Mouse (Mus musculus): Measurements from ENCODE around the gene Podxl2.
A peak's percentile ranks its signal among the peaks of the same experiment; 100 is the strongest.

Gene Podxl2

DNA sequence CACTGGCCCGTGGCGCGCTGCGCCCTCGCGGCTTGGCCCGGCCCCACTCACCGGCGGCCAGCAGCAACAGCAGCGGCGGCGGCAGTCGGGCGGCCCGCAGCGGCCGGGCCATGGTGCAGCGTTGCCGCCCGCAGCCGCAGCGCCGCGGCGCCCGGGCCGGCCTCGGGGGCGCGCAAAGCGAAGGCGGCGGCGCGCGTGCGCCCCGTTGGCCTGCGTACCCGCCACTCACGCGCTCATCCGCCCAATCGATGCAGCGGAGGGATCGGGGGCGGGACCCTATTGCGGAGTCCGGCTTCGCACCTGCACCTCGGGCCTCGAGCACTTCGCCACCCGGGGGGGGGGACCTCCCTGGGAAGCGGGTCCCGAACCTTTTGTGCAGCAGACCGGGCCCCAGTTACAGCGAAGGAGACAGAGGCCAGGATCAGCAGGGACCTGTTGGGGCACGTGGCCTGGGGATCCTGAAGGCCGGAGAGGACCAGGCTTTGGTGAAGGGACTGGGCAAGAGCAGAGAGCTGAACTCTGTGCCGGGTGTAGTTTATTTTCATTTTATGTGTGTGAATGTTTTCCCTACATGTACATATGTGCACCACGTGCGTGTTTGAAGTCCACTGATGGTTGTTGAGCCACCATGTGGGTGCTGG, at the start of gene Podxl2:
Podxl2 (minus strand) TSS at position 177 of the 641 bp plus-strand sequence.
- peak; percentile 88 to 92 for DNase-seq

GRCm38 (mm10) chr6:88918802-88919201, 44.0 kb upstream of the Podxl2 start:
- DNase-seq: no peak

- DNase-seq: peak; percentile 60 to 71
These were observed 41.3 kb upstream of the Podxl2 start for GRCm38 (mm10) chr6:88916153-88916552.

DNA sequence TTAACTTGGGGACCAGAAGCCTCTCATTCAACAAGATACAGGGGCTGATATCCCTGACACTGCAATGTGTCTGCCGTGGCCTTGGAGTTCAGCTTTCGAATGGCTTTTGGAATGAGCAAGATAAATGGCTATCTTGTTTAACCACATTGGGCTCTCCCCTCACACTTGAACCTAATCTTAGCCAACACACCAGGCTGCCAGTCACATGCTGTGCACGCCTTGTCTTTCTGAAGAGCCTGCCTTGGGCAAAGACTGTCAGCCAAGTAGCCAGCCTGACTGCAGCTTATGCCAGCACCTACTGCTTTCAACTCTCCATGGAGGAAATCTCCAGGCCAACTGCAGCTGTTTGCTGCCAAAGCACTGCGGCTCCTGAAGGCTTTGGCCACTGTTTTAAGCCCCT, 40.7 kb upstream of the Podxl2 start:
- no peak for DNase-seq

GRCm38 (mm10) chr6:88914799-88915198, 40.0 kb upstream of the Podxl2 start:
- no peak for DNase-seq

GRCm38 (mm10) chr6:88913440-88913839, 38.6 kb upstream of the Podxl2 start:
- DNase-seq: no peak

- DNase-seq: no peak
These were observed 38.2 kb upstream of the Podxl2 start for GRCm38 (mm10) chr6:88913022-88913421.

DNA sequence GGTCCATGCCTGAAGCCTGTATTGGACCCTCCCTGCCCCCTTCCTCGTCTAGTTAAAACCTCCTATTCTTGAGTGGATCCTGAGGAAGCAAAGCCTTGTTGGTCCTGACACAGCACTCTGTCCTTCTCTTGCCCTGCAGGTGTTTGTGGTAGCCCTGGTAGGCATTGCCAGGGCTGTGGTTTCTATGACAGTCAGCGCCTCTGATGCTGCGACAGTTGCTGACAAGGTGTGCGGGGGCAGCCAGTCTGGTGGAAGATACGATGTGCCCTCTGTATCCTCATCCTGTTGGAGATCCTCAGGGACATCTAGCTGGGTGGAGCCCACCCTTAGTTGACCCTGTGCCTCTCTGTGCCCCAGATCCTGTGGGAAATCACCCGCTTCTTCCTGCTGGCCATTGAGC, 34.3 kb upstream of the Podxl2 start:
- no peak for DNase-seq

DNA sequence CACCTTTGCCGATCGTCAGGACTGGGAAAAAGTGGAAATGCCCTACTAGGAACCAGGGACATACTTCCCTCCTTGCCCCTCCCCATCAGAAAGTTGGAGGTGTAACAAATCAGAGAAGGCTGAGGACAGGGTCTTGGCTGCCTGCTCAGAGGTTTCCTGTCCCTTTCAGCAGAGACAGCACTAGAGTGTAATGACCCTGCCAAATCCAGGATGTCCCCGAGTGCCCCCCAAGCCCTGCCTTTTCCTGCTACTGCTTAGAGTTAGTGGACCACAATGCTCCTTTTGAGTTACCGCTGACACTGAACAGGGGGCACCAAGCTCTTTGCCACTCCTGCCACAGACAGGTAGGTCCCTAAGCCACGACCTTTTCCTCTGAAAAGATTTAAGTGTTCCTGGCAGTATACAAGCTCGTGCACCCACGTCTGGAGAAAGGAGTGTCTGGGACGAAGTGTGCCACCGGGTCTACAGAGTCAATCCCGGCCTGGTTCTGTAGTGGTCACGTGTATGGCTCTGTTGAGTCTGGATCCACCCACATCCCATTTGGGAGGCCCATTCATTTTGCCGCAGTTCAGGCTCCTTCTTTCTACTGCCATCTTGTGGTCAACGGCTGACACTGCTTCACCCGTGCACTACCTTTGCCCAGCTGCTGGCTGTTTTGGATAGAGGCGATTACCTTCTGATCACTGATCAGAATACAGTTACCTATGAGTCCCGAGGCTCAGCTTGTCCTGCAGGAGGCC, 31.7 kb upstream of the Podxl2 start:
- DNase-seq: peak; percentile 73 to 80

- DNase-seq: no peak
These were observed 30.2 kb upstream of the Podxl2 start for GRCm38 (mm10) chr6:88905042-88905441.

DNA sequence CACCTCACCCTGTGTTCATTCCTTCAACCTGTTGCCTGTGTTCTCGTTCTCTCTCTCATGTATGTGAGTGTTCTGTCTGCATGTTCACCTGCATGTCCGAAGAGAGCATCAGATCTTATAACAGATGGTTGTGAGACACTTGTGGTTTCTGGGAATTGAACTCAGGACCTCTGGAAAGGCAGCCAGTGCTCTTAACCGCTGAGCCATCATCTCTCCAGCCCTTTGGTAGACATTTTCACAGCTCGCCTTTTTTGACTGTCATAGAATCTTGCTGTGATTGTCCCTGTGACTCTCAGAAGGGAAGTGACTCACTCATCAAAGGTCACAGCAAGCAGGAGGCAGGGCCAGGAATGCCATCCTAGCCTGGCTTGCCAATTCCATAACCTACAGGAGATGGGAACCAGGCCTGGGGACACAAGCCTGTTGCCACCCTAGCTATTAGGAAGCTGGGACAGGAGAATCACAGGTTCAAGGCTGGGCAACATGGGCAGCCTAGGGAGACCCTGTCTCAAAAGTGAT, 29.7 kb upstream of the Podxl2 start:
- DNase-seq: no peak

DNA sequence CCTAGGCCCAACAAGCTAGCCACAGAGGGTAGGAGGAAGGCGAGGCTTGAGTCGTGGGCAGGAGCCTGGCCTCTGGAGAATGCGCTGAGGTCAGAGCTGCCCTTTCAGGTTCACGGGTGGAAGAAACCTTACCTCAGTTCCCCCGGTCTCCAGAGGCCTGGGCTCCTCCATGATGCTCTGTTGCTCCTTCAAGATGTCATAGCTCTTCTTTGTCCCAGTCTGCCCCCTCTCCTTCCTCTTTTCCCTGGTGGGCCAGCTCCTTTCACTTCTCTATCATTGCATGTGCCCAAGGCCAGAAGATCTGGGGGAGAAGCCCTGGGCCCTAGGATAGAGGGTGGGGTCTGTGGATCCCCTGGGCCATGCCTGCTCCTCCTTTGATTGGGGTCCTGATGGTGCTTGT, 28.9 kb upstream of the Podxl2 start:
- no peak for DNase-seq

DNA sequence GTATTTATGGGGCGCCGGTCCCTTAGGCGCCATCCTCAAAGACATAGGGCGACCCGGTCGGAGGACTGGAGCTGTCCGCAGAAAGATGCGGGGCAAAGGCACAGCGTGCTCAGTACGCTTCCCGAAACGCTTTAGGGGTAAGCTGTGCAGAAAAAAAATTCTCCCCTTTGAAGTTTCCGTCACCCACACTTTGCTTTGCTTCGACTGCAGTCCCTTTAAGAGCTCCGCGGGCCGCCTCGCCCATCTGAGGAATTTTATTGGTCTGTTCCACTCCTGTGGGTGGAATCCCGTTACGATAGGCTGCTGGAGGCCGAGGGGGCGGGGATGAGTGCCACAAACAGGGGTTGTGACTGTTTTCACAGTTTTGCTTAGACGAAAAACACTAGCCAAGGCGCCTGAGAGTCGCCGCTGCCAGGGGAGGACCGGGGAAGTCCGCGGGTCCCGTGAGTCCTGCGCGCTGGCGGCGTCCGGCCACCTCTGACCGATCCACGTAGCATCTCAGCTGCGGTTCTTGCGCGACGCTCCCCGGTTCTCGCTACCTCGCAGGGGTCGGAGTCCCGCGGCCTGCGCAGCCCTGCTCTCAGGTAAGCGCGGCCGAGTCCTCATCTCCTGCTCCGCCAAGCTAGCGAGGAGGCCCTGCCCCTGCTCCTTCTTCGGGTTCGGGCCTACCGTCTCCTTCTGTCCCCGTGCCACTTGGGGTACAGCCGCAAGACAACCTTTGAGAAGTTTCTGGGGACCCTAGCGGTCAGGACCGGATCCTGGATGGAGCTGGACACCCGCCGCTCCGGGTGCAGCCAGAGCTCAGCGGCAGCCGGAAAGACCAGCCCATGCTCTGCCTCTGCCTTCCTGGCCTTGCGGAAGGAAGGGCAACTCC, 27.3 kb upstream of the Podxl2 start, which contains the start of gene Tpra1:
Tpra1 (plus strand) TSS at position 305 of the 874 bp plus-strand sequence.
- peak; percentile 95 to 98 for DNase-seq

GRCm38 (mm10) chr6:88901471-88901870, 26.6 kb upstream of the Podxl2 start:
- no peak for DNase-seq

- DNase-seq: no peak
These were observed 24.8 kb upstream of the Podxl2 start for GRCm38 (mm10) chr6:88899628-88900027.

DNA sequence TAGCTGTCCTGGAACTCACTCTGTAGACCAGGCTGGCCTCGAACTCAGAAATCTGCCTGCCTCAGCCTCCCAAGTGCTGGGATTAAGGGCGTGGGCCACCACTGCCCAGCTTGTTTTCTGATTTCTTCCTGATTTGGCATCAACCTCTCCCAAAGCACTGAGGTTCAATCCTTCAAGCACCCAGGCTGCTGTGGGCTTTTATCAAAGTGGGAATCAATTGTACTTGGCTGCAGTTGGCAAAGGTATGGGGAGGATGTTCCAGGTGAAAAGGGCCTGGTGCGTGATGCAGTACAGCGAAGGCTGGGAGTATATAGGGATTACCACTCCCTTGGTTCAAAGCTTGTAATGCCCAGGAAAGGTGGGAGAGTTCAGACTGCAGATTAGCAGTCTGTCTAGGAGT, 24.2 kb upstream of the Podxl2 start:
- DNase-seq: no peak

DNA sequence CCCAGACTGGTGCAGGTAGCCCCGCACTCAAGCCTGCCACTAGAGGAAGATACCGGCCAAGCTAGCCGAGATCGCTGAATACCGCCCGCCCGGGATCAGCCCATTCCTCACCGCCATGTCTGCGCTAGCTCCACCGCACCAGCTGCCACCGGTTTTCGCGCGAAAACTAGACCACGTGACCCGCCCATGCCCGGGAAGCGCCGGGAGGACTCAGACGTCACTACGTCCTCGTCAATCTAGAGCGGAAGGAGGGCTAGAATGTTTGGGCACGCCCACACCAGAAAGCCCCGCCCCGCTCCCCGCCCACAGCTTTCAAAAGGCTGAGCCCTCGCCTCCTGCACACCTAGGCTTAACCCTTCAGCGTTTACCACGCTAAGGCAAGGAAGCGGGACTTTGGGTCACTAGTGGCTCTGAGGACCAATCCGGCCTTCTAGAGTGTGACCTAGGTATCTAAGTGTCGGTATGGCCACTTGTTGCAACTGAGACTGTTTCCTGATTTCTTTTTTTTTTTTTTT, 23.7 kb upstream of the Podxl2 start, which contains the start of gene Mcm2:
Mcm2 (minus strand) TSS at position 247 of the 515 bp plus-strand sequence.
- peak; percentile 99 for DNase-seq

DNA sequence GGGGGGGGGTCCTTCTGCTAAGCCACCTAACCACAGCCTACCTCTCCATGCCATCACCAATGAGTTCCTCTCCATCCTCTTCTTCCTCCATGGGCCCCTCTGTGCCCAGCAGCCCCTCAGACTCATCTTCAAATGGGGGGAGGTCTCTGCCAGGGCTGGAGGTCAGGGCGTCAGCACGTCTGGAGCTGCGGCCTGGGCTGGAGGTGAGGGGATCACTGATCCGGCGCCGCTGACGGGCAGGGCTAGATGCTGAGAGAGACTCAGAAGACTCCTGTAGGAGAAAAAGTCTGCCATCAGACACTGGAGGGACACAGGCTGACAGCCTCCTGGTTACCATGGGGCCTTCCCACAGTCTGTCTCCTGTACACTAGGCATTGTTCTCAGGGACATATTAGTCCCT, 22.4 kb upstream of the Podxl2 start:
- no peak for DNase-seq

- no peak for DNase-seq
These were observed 21.1 kb upstream of the Podxl2 start for GRCm38 (mm10) chr6:88895943-88896342.

GRCm38 (mm10) chr6:88893559-88893958, 18.7 kb upstream of the Podxl2 start:
- peak; percentile 83 to 86 for DNase-seq

DNA sequence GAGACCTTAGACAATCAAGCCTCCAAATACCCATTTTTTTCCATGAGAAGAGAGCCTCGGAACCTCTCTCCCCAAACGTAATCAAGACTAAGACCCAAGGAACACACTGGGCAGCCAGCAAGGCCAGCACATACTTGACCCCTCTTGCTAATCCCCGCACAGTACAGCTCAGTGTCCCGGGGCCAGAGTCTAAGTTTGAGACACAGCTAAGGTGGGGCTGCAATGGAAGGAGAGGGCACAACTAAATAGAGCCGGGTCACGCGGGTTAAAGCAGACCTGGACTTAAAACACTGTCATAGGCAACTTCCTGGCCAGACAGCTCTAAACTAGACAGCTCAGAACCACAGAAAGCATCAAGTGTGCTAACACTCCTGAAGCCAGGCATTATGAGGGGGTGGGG, 16.0 kb upstream of the Podxl2 start:
- no peak for DNase-seq

- DNase-seq: no peak
These were observed 14.7 kb upstream of the Podxl2 start for GRCm38 (mm10) chr6:88889410-88890042.
